Mouse (Mus musculus) limb, embryonic 11.5 days (tissue): Measurements from ENCODE around the gene Cnnm1. TPM values are rescaled to one million over a fixed set of nuclear protein-coding genes. Genes with fewer than 3 reads are reported as not detected.

Source experiments
- ATAC-seq: fragments of 200-750 bp; cut with Nextera tagmentation; 2 replicates; pipeline ENCODE4 v1.8.0; 2017; ENCODE audit warnings: low read depth; ENCODE audit not compliant: insufficient number of reproducible peaks, low FRiP score, low TSS enrichment
- DNase-seq: peaks from one replicate; pipeline ENCODE4 v3.0.0-alpha.2; 2015; ENCODE audit warnings: low spot score
- H3K27ac ChIP-seq: fragments of 300-500 bp; sonication (generic); replicated peaks from 2 replicates; pipeline ENCODE4 v1.5.1; 2014; ENCODE audit warnings: low read depth, mild to moderate bottlenecking, low read length
- H3K27me3 ChIP-seq: fragments of 300-500 bp; sonication (generic); 2 replicates; pipeline ENCODE4 v1.6.1; 2014; ENCODE audit warnings: mild to moderate bottlenecking, low read length, mixed read lengths; ENCODE audit not compliant: control insufficient read depth, insufficient read depth
- H3K36me3 ChIP-seq: fragments of 300-500 bp; sonication (generic); 2 replicates; pipeline ENCODE4 v1.6.1; 2014; ENCODE audit warnings: mild to moderate bottlenecking, low read length, moderate library complexity, mixed read lengths; ENCODE audit not compliant: control insufficient read depth, insufficient read depth
- H3K4me1 ChIP-seq: fragments of 300-500 bp; sonication (generic); 2 replicates; pipeline ENCODE4 v1.6.1; 2014; ENCODE audit warnings: low read length, mixed read lengths; ENCODE audit not compliant: control insufficient read depth, insufficient read depth
- H3K4me2 ChIP-seq: fragments of 300-500 bp; sonication (generic); 2 replicates; pipeline ENCODE4 v1.6.1; 2014; ENCODE audit warnings: low read depth, mild to moderate bottlenecking, moderate library complexity; ENCODE audit not compliant: severe bottlenecking
- H3K4me3 ChIP-seq: fragments of 300-500 bp; sonication (generic); 2 replicates; pipeline ENCODE4 v1.5.1; 2014; ENCODE audit warnings: low read depth, low read length
- H3K9ac ChIP-seq: fragments of 300-500 bp; sonication (generic); 2 replicates; pipeline ENCODE4 v1.6.1; 2014; ENCODE audit warnings: mild to moderate bottlenecking, low read length
- H3K9me3 ChIP-seq: fragments of 300-500 bp; sonication (generic); 2 replicates; pipeline ENCODE4 v1.6.1; 2016; ENCODE audit warnings: low read length; ENCODE audit not compliant: control insufficient read depth
- WGBS: fragments of 180-500 bp; shearing (Covaris S2); extraction: QIAGEN DNeasy Blood & Tissue Kit; methylation state at CpG from one replicate; pipeline ENCODE4 v1.1.7; 2014; 5-methylcytosine and 5-hydroxymethylcytosine counted together
- polyA plus RNA-seq: library from polyadenylated mRNA; unstranded; fragments of >200 nt; fragmentation: Nextera tagmentation; extraction: Ambion mirVana; gene quantifications from 2 replicates; pipeline ENCODE4 v1.2.1, GENCODE M21; 2014

Cnnm1 gene
- polyA plus RNA-seq, 1 experiment from 2014 or later, result 0.48 TPM

DNA sequence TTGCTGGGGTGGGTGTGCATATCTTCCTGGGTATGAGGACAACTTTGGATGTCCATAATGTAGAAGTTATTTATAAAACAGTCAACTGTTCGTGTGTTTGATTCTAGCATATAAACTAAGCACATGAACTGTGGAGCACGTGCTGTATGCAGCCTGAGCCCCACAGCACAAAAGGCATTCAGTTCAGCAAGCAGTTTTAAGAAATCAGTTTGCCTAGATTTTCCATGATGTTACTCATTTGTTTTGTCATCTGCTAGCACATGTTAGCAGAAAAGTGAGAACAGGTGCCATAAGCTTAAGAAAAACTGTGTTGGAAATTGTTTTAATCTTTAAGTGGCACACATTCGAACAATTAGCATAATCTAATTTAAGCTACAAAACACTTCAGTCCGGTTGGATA is 19.7 kb downstream of the Cnnm1 start:
- WGBS, result 73% methylated on average over 4 of the region's 4 CpGs
- ATAC-seq, result no peak

DNA sequence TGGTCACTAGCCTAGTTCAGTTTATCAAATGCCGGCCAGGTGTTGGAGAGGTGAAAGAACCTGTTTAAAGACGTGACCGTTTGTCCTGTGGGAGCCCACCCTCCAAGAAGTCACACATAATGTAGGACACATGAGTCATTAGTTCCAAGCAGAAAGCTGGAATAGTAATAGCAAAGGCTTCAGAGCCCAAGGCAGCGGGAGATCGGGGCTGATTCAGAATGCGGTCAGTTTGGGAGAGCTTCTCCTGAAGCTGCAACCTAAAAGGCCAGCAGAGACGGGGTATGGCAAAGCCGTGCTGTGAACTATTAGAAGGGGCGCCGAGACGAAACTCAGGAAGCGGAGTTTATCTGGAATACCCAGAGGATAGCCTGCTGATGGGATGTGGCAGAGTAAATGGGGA is 20.2 kb downstream of the Cnnm1 start:
- Histone ChIP-seq H3K9me3 (no peaks in the 10 kb centered on the region), H3K27me3 (no peaks in the 10 kb centered on the region), H3K9ac (no peak overlapping the region), H3K27ac (no peak overlapping the region), H3K4me2 (no peak overlapping the region), H3K36me3 (no peaks in the 10 kb centered on the region), H3K4me3 (no peak overlapping the region), H3K4me1 (no peaks in the 10 kb centered on the region)
- 90% methylated on average over 12 of the region's 12 CpGs for WGBS
- no peak for ATAC-seq
- DNase-seq, result no peak

More for the DNA sequence above, 19.7 kb downstream of the Cnnm1 start:
- no peaks in the 10 kb centered on the region for H3K27me3 ChIP-seq
- H3K4me1 ChIP-seq, result no peaks in the 10 kb centered on the region
- no peaks in the 10 kb centered on the region for H3K9me3 ChIP-seq
- no peak overlapping the region for H3K4me2 ChIP-seq
- H3K9ac ChIP-seq, result no peak overlapping the region
- DNase-seq, result no peak
- no peaks in the 10 kb centered on the region for H3K36me3 ChIP-seq
- H3K4me3 ChIP-seq, result no peak overlapping the region
- no peak overlapping the region for H3K27ac ChIP-seq

DNA sequence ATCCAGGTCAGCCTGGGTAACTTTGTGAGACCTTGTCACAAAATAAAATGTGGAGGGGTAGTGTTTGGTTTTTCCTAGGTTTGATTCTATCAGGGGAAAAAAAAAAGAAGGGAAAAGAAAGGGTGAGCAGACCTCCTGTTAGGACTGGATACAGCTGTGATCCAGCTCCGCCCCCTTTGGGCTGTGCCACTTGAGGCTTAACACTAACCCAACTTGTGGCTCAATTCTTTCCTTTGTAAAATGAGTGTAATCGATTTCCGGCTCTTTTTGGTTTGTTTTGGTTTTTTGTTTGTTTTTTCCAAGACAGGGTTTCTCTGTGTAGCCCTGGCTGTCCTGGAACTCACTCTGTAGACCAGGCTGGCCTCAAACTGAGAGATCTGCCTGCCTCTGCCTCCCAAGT is 21.9 kb downstream of the Cnnm1 start:
- 88% methylated on average over 3 of the region's 3 CpGs for WGBS
- Histone ChIP-seq H3K27me3 (no peaks in the 10 kb centered on the region), H3K27ac (no peak overlapping the region), H3K9me3 (no peaks in the 10 kb centered on the region), H3K4me3 (no peak overlapping the region), H3K4me1 (no peaks in the 10 kb centered on the region), H3K4me2 (no peak overlapping the region), H3K9ac (no peak overlapping the region), H3K36me3 (no peaks in the 10 kb centered on the region)
- DNase-seq (no peak), ATAC-seq (no peak)

DNA sequence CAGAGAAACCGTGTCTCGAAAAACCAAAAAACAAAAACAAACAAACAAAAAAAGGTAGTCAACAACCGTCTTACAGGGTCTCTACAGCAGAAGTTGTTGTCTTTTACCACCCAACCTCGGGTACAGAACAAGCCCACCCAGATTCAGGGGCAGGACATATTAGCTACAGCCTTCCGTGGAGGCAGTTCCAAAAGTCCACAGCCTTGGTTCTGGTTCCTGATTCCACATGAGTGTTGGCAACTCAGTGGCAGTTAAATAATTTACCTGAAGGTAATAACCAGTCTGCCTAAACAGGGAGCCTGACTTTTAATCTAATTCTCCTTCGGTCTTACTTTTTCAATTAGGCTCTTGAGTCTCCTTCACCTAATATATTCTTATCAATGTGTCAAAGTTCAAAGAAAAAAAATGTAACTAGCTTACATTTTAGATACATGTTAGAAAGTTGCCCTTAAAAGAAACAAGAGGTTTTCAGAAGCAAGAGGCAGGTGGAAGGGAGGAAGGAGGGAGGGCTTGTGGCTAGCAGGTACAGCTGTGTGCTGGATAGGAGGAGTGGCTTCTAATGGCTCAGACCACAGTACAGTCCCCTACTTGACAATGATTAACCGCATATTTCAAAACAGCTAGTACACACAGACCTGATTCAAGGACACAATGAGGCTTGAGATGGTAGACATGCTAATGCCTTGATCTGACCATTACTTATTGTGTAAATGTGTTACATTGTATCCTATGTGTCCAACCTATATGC is 23.5 kb downstream of the Cnnm1 start:
- Histone ChIP-seq H3K27me3 (no peaks in the 10 kb centered on the region), H3K4me2 (no peak overlapping the region), H3K4me1 (no peaks in the 10 kb centered on the region), H3K36me3 (no peaks in the 10 kb centered on the region), H3K9ac (no peak overlapping the region), H3K27ac (no peak overlapping the region), H3K9me3 (no peaks in the 10 kb centered on the region), H3K4me3 (no peak overlapping the region)
- DNase-seq, result no peak
- ATAC-seq, result no peak
- WGBS, result 77% methylated on average over 7 of the region's 7 CpGs

DNA sequence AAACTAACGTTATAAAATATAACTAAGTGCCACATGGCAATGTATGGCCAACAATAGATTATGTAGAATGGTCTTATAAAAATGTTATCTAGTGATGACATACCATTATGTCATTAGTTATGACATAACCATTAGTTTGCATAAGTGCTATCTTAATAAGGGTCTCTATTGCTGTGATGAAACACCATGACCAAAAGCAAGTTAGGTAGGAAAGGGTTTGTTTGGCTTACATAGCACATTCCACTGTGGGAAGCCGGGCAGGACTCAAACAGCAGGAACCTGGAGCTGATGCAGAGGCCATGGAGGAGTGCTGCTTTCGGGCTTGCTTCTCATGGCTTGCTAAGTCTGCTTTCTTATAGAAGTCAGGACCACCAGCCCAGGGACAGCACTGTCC is 24.1 kb downstream of the Cnnm1 start:
- Histone ChIP-seq H3K27ac (no peak overlapping the region), H3K9ac (no peak overlapping the region), H3K4me3 (no peak overlapping the region), H3K4me1 (no peaks in the 10 kb centered on the region), H3K36me3 (no peaks in the 10 kb centered on the region), H3K9me3 (no peaks in the 10 kb centered on the region), H3K27me3 (no peaks in the 10 kb centered on the region), H3K4me2 (no peak overlapping the region)
- ATAC-seq (no peak), DNase-seq (no peak)
- 84% methylated on average over 3 of the region's 3 CpGs for WGBS

DNA sequence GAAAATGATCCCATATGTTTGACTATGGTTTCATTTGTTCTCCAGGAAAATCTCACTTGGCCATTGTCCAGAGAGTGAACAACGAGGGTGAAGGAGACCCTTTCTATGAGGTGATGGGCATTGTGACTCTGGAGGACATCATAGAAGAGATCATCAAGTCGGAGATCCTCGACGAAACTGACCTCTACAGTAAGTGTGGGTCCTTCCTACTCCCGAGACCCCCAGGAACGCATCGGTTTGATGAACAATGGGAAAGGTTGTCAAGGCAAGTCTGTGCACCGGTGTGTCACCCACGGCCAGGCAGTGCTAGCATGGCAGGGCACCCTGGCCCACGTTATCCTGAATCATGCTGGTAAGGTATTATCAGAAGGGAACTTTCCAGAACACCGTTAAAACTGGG is 24.8 kb downstream of the Cnnm1 start:
- no peak for DNase-seq
- H3K4me2 ChIP-seq, result no peak overlapping the region
- ATAC-seq, result no peak
- H3K9ac ChIP-seq, result no peak overlapping the region
- H3K4me3 ChIP-seq, result no peak overlapping the region
- H3K4me1 ChIP-seq, result no peaks in the 10 kb centered on the region
- H3K27me3 ChIP-seq, result no peaks in the 10 kb centered on the region
- H3K36me3 ChIP-seq, result no peaks in the 10 kb centered on the region
- H3K27ac ChIP-seq, result no peak overlapping the region
- 91% methylated on average over 11 of the region's 11 CpGs for WGBS
- H3K9me3 ChIP-seq, result no peaks in the 10 kb centered on the region

DNA sequence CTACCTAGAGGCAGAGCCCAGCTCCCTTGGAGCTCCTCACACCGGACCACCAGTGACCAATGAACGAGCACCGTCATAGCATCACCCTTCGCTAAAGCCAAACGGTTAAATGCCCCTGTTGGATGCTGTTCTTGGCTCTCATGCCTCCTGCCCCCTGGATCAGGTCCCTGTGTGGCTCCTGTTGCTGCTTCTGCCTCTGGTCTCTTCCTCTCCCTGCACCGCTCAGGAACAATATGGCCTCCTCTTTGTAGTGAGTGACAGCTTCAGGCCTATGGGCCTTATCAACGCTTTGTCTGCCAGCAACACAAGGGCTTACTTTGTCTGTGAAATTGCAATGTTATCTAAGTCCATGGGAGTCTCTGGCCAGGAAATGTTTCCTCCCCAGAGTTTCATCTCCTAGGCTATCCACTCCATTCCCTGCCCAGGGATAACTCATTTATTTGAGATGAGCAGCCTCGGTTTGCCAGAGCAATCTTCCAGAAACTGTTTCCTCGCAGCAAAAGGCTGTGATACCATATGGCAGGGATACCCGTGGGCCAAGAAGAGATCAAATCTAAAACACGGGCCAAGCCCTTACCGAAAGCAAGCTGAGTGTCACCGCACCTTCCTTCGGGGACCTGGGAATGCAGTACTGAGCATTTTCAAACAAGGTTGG is 25.5 kb downstream of the Cnnm1 start:
- Histone ChIP-seq H3K9me3 (no peaks in the 10 kb centered on the region), H3K4me2 (no peak overlapping the region), H3K4me1 (no peaks in the 10 kb centered on the region), H3K36me3 (no peaks in the 10 kb centered on the region), H3K27ac (no peak overlapping the region), H3K9ac (no peak overlapping the region), H3K4me3 (no peak overlapping the region), H3K27me3 (no peaks in the 10 kb centered on the region)
- WGBS, result 92% methylated on average over 14 of the region's 14 CpGs
- ATAC-seq (no peak), DNase-seq (no peak)

DNA sequence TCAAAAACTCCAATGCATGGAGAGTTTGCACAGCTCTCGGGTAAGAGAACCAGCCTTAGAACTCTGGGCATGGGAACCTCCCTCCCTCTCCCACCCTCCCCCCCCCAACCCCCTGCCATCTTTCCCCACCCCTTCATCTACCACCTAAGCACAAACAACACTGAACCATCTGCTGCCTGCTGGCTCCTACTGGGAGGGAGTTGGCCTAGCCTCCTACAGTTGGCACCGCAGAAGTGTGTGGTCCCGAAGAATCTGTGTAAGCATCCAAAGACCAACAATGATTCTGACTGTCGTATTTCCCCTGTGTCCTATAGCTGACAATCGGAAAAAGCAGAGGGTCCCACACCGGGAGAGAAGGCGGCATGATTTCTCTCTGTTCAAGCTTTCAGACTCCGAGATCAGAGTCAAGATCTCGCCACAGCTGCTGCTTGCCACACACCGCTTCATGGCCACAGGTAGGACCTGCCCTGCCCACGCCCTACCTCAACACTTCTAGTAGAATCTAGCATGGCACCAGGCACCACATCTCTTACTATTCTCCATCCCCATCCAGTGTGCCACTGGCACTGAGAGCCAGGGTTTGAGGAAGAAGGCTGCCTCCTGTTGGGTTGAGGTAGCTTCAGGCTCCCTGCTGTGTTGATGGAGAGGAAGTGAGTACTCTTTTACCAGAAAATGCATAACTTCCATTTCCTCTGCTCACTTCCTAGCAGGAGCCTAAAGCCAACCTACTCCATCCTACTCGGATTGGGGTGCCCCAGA is 27.9 kb downstream of the Cnnm1 start:
- Histone ChIP-seq H3K4me3 (no peak overlapping the region), H3K4me2 (no peak overlapping the region), H3K9ac (no peak overlapping the region), H3K4me1 (no peaks in the 10 kb centered on the region), H3K9me3 (no peaks in the 10 kb centered on the region), H3K36me3 (no peaks in the 10 kb centered on the region), H3K27me3 (no peaks in the 10 kb centered on the region), H3K27ac (no peak overlapping the region)
- 82% methylated on average over 12 of the region's 12 CpGs for WGBS
- ATAC-seq (no peak), DNase-seq (no peak)
